Mouse (Mus musculus) right cerebral cortex, adult 2 months (tissue): ENCODE data around the gene Ift22.
"Not testable (repeated sequence)": the region's sequence is repeated elsewhere in the genome, so short reads cannot be mapped to it uniquely, and the experiment has no call there.

Source experiments
- DNase-seq, 2 experiments: peaks; one replicate each; pipeline ENCODE4 v3.0.0; 2021 to 2022; ENCODE audit warnings: low spot score in 2 of 2

Ift22 gene

GRCm38 (mm10) chr5:136907587-136907986 lies 363 bp upstream of the Ift22 start:
- no peak for DNase-seq

- no peak for DNase-seq
These were observed 6.2 kb downstream of the Ift22 start for GRCm38 (mm10) chr5:136914183-136914582.

GRCm38 (mm10) chr5:136917613-136918242 lies 9.8 kb downstream of the Ift22 start:
- DNase-seq, result no peak

- DNase-seq, result peak; percentile 83 to 87
These were observed 10.9 kb downstream of the Ift22 start for GRCm38 (mm10) chr5:136918655-136919472.

GRCm38 (mm10) chr5:136919546-136920301 lies 11.8 kb downstream of the Ift22 start:
- DNase-seq, result no peak

- DNase-seq, result no peak
These were observed 14.9 kb downstream of the Ift22 start for GRCm38 (mm10) chr5:136922830-136923229.

DNA sequence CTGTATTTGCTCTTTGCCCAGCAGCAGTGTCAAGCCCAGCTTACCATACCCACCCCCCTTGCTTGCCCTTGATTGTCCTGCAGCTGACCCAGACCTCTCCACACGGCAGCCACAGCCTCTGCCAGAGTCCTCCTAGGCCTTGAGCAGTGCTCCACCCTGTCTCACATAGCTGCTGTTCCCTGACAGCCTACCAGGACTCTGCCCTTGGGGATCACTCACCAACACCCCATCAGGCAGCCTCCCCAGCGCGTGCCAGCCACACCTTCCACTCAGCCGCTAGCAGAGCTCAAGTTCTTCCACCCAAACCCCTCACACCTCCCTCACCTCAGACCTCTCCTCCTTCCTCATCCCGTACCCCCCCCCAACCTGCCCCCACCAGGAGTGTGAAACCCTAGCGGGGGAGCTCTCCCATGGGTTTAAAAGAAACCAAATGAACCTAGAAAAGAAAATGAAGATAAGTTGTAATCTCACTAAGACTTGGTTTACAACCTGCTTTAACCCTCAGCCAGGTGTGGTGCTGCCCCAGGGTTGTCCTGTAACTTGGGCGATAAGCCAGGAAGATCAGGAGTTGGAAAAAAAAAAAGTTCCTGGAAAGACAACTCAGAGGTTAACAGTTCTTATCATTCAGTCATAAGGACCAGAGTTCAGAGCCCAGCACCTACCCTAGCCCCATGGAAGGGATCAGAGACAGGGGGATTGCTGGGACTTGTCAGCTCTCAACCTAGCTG lies 16.0 kb downstream of the Ift22 start:
- no peak for DNase-seq

DNA sequence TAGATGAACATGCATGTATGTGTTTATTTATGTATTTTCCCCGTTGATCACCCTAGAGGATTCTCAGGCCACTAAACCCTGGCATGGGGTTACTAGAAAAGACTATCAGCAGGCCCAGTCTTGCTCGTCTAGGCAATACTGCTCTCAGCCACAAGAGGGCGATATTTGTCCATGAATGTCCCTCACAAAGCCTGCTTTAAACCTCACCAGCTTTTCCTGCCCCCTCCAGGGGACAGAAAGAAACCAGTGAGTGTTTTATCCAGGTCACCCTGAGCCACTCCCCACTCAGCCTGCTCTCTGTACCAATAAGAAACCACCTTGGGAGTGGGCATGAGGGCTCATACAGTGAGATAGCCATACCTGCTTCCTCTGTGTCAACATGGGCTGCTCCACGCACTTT lies 21.1 kb downstream of the Ift22 start:
- peak; percentile 91 to 93 for DNase-seq

DNA sequence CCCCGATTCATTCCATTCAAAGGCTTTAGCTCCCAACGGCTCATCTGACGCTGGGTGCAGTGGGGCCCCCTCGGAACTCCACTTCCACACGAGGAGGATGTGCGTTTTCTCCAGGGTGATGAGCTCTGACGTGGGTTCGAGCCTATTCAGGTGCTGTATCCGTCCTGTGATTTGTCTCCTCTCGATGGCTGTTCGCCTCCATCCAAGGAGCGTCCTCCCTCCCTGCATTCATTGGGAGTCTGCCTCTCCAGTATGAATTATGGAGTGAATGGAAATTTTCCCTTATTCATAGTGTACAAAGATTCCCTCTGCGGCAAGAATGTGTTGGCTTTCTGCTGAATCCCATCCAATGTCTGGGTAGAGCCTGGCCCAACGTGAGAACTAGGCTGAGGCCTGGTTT lies 23.9 kb downstream of the Ift22 start:
- DNase-seq, result peak in 1 of 2 experiments; percentile 21

DNA sequence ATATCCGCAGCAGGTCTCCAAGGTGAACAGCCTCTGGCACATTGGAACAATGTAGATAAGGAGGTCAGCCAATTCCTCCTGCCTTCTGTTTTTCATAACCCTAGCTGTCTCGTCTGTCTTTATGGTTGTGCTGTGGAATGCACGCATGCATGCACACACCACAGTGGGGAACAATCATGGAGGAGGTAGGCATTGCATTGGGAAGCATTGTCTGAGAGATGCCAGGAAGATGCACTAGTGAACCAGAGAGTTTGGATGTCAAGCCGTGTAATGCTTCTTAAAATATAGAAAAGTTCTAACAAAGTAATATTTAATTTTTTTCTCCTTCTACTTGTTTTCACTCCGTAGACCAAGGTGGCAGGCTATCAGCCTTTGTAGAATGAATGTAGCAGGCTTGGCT lies 25.0 kb downstream of the Ift22 start:
- DNase-seq, result no peak

DNA sequence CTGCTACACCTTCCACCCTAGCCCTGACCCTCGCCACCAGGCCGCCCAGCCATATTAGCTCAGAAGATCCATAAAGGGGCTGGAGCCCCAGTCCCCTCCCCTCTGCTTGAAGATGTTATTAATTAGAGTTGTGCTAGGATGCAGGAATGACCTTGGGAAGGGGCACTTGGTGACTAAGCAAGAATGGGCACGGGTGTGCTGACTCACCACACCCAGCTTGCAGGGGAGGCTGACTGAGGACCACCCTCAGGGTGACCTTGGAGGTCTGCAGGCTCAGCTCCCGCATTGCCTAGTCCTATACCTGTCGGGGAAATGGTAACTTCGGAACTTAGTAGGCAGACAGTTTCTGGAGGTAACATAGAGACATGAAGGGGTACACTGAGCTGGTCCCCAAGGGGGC lies 26.0 kb downstream of the Ift22 start:
- DNase-seq, result no peak

DNA sequence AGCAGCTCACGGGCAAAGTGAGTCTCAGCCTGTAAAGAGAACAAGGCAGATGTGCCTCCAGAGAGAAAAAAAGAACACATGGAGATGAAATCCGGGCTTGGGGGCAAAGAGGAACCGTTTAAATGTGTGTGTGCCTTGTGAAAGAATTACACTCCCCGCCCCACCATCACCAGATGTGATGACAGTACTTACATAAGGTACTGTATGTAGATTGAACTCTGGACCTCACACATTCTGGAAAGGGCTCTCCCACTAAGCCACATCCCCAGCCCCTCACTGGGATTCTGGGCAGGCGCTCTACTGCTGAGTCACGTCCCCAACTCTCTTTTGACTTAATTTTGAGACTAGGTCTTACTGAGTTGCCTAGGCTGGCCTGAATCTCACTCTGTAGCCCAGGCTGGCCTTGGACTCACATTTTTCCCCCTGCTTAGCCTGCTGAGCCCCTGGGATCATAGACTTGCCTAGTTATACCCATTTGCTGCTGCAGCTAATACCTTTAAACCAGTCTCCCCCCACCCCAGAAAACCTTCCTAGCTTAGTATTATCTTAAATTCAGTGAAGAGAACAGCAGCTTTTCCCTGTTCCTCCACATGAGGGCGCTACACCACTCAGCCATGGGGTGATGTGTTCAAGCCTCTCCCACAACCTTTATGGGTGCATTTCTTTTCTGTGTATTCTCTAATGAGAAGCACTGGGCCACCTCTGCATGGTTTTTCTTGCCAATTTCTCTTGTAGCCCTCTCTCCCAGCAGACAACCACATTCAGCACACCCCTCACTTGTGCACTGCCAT lies 28.1 kb downstream of the Ift22 start:
- DNase-seq, result no peak

DNA sequence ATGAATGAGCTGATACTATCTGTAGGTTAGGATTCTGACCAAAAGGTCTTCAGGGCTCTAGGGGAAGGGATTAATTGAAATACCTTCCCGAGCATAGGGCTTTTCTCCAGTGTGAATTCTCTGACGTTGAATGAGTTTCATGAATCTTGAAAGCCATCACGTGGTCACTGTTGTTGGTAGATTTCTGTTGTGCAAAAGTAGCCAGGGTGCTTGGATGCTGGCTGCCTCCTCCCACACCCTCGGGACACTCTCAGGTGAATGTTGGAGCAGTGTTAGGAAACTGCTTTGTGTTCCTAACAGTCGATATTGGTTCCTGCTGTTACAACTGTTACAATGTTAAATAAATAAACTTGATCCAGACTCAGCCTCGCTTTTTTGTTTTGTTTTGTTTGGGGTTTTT lies 28.8 kb downstream of the Ift22 start:
- no peak for DNase-seq

DNA sequence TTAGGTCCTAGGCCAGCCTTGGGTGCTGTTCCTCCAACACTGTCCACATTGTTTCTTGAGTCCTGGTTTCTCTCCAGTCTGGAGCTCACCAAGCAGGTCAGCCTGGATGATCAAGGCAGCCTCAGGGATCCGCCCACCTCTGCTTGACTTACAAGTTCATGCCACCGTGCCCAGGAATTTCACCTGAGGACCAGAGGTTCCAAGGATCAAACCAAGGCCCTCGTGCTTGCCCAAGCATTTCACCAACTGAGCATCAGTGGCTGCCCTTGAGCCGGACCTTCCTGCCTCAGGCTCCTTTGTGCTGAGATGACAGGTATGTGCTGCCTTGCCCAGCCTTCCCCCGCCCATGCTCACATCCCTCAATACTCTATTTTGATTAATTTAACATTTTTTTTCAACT lies 29.7 kb downstream of the Ift22 start:
- no peak for DNase-seq

- no peak for DNase-seq
These were observed 31.3 kb downstream of the Ift22 start for GRCm38 (mm10) chr5:136939284-136939683.

DNA sequence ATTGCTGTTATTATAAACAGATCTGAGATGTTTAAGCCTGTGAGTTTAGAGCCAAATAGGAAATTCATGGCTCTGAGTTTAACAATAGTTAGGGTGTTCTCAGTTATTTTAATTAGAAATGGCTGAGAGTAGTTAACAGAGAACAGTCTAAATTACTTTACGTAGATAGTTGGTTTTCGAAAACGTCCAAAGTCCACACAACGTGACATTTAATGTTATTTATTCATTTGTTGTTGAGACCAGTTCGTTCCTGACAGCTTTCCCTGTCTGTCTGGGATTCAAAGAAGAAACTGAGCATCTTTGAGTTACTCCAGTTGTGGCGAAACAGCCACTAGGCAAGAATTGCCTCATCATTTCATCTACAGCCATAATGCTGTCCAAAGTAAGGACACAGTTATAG lies 32.1 kb downstream of the Ift22 start:
- not testable (repeated sequence) for DNase-seq

GRCm38 (mm10) chr5:136940845-136941560 lies 33.1 kb downstream of the Ift22 start:
- DNase-seq, result no peak

GRCm38 (mm10) chr5:136942781-136943180 lies 34.8 kb downstream of the Ift22 start:
- DNase-seq, result no peak

- DNase-seq, result no peak
These were observed 35.4 kb downstream of the Ift22 start for GRCm38 (mm10) chr5:136943382-136943781.

GRCm38 (mm10) chr5:136945084-136945483 lies 37.1 kb downstream of the Ift22 start:
- DNase-seq, result no peak
